Mouse (Mus musculus) macrophage (primary cell): ENCODE data around the gene Elof1. TPM values are rescaled to one million over a fixed set of nuclear protein-coding genes. Genes with fewer than 3 reads are reported as not detected.

Source experiments
- H3K27ac ChIP-seq: fragments of 350-480 bp; formaldehyde crosslinking; 2 replicates; pipeline ENCODE4 v1.9.0; 2021
- H3K36me3 ChIP-seq: fragments of 350-480 bp; formaldehyde crosslinking; 2 replicates; pipeline ENCODE4 v1.9.0; 2021; ENCODE audit errors: inconsistent target
- H3K4me3 ChIP-seq: fragments of 350-480 bp; formaldehyde crosslinking; 2 replicates; pipeline ENCODE4 v1.9.0; 2021; ENCODE audit errors: inconsistent target
- H3K79me2 ChIP-seq: fragments of 350-480 bp; formaldehyde crosslinking; 2 replicates; pipeline ENCODE4 v1.9.0; 2021; ENCODE audit errors: inconsistent target
- WGBS: methylation state at CpG from one replicate; pipeline ENCODE4 v1.1.7; 2026; ENCODE audit warnings: inconsistent platforms; ENCODE audit not compliant: missing documents; 5-methylcytosine and 5-hydroxymethylcytosine counted together
- polyA plus RNA-seq: library from polyadenylated mRNA; stranded (reverse); fragments of 250-400 nt; gene quantifications from 3 replicates; pipeline ENCODE4 v1.2.4, GENCODE M21; 2018; ENCODE audit warnings: inconsistent platforms

Elof1 gene
- polyA plus RNA-seq, 1 experiment from 2014 or later: 46.8 TPM

DNA sequence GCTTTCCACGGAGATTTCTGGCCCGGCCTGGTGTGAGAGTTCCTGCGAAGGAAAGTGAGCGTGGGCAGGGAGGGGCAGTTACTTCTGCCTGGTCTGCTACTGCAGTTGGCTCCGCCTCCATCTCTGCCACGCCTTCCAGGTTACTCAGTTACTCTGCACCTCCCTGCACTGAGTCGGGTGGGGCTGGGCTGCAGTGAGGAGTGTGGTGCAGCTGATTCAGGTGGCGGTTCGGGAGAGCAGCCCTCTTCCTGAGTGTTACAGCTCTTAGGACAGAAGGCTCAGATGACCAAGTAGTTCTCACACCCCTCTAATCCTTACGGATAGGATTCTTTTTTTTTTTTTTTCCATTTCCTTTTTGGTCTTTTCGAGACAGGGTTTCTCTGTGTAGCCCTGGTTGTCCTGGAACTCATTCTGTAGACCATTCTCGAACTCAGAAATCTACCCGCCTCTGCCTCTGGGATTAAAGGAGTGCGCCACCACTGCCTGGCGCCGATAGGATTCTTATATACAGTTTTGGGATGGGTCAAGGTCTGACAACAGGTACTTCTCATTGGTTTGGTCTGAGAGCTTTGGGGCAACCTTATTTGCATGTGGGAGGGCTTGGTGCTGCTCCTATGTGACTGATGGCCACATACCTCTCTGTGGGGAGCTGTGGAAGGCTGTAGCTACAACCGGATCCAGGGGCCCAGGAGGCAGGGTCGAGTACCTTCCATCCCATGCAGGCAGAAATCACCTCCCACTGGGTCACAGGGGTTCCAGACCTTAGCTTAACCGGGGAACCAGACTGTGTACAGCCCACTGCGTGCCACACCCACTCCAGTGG lies 32.7 kb upstream of the Elof1 start:
- Histone ChIP-seq H3K36me3 (no peaks in the 10 kb centered on the region), H3K4me3 (no peak overlapping the region), H3K79me2 (no peaks in the 10 kb centered on the region), H3K27ac (no peak overlapping the region)
- WGBS: 90% methylated on average over 20 of the region's 20 CpGs

DNA sequence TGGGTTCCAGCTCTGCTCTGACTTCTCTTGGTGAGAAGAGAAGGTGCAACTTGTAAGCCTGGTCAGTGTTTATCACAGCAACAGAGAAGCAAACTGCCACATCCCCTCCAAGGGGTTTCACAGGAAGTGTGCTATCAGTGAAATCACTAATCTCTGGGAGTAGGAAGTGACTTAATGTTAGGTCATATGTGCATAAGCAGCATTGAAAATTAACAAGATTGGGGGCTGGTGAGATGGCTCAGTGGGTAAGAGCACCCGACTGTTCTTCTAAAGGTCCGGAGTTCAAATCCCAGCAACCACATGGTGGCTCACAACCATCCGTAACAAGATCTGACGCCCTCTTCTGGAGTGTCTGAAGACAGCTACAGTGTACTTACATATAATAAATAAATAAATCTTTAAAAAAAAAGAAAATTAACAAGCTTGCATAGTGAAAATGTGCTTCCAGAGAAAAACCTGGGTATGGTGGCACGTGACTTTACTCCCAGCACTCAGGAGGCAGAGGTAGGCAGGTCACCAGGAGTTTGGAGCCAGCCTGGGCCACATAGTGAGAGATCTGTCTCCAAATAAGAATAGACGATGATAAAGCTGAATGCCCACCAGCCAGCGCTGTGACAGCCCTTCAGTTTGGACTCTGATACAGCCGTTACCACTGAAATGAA lies 27.5 kb upstream of the Elof1 start:
- H3K27ac ChIP-seq: no peak overlapping the region
- 74% methylated on average over 5 of the region's 8 CpGs for WGBS
- no peaks in the 10 kb centered on the region for H3K79me2 ChIP-seq
- no peaks in the 10 kb centered on the region for H3K36me3 ChIP-seq
- H3K4me3 ChIP-seq: no peak overlapping the region

DNA sequence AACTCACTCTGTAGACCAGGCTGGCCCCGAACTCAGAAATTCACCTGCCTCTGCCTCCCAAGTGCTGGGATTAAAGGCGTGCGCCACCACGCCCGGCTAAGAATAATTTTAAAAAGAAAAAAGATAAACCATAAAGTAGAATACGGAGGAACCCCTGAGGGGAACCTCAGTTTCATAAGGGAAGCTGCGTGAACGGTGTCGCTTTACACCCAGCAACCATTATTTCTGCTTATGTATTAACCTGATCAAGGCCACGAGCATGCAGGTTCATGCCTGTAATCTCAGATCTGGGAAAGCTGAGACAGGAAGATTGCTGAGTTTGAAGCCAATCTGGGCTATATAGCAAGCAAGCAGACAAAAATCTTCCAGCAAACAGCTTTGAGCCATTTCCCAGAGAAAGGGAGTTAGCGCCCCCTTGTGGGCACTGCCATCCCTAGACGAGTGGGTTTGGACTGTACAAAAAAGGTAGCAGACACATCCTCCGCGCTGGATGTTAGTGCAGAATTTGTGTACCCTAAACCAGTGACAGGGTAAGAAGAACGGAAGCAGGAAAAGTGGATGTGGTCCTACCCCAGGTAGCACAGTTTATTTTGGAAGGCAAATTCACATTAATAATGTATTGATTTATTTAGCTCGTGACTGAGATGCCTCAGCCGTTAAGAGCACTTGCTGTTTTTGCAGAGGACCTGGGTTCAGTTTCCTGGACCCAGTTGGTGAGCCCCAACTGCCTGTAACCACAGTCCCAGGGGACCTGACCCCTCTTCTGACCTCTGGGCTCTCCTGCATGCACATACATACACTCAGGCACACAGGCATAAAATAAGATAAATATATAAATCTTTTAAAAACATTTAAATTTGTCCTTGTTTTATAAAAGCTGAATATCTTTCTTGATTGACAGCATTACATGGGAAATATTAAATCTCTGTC lies 26.4 kb upstream of the Elof1 start:
- 16% methylated on average over 16 of the region's 17 CpGs for WGBS
- Histone ChIP-seq H3K27ac (no peak overlapping the region), H3K4me3 (no peak overlapping the region), H3K79me2 (no peaks in the 10 kb centered on the region), H3K36me3 (no peaks in the 10 kb centered on the region)

DNA sequence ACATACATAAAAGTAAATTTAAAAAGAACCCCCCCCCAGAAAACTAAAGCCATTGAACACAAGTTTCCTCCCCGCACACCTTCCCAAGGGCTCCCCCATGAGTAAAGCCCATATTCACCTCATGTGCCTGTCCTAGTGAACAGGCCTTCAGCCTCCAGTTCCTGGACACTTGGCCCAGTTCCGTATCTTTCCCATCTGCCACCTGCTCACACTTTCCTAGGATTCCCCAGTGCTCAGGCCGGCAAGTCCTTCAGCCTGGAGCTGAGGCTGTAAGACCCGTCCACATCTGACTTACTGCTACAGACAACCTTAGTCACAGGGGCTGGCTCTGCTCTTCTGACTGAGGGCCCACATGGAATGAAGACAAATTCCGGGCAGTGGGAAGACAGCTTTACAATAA lies 22.8 kb upstream of the Elof1 start:
- Histone ChIP-seq H3K79me2 (no peaks in the 10 kb centered on the region), H3K27ac (no peak overlapping the region)
- 96% methylated on average over 4 of the region's 5 CpGs for WGBS

DNA sequence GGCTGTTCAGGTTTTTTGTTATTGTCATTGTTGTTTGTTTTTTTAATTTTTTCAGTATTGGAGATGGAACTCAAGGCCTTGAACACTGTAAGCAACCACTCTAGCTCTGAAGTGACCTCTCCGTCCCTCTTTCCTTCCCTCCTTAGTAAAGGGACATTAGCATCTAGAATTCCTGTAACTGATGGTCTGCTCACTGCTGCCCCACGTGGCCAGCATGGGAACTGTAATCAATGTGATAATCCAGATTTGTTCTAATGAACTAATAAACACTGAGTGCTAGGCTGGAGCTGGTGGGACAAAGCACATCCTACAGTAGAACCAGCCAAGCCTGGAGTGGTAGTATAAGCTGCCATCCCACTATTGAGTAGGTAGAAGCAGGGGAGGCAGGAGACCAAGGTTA lies 21.5 kb upstream of the Elof1 start:
- no peak overlapping the region for H3K4me3 ChIP-seq
- WGBS: 35% methylated on average over 2 of the region's 2 CpGs
- H3K36me3 ChIP-seq: no peaks in the 10 kb centered on the region
- H3K27ac ChIP-seq: no peak overlapping the region
- H3K79me2 ChIP-seq: no peaks in the 10 kb centered on the region

More for the DNA sequence above, 22.8 kb upstream of the Elof1 start:
- Histone ChIP-seq H3K36me3 (no peaks in the 10 kb centered on the region), H3K4me3 (no peak overlapping the region)

DNA sequence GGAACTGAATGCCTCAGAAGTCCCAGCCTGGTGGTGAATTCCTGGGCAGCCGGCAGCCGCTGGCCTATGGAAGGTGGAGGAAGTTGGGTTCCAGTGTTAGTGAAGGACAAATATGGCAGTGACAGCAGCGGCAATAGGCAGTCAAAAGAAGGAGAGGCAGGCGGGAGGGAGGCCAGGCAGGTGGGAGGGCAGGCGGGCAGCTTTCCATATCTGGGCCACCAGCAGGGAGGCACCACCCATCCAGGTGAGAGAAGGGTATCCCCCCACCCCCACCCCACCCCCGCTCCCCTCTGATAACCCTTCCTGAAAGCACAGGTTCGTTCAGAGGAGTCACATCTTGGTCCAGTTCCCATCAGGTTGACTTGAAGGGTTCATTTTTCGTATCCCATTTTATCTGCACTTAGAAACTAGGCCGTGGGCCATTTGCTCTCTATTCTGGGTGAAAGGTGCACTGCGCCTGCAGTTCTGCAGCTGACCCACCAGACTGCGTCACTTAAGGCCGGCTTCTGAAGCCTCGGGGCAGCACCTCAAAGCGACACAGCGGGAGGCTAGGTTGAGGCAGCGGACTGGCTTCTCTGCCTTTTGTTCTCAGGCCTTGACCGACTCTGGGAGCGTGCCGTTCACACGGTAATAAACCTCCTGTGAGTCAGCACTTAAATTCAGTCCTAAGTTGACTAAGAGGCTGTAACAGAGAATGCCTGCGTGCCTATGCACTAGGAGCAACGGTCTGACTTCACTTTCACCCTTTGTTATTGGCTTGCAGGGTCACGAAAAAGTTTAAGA lies 20.0 kb upstream of the Elof1 start:
- 80% methylated on average over 21 of the region's 23 CpGs for WGBS
- H3K27ac ChIP-seq: no peak overlapping the region
- no peak overlapping the region for H3K4me3 ChIP-seq
- H3K36me3 ChIP-seq: no peaks in the 10 kb centered on the region
- no peaks in the 10 kb centered on the region for H3K79me2 ChIP-seq

DNA sequence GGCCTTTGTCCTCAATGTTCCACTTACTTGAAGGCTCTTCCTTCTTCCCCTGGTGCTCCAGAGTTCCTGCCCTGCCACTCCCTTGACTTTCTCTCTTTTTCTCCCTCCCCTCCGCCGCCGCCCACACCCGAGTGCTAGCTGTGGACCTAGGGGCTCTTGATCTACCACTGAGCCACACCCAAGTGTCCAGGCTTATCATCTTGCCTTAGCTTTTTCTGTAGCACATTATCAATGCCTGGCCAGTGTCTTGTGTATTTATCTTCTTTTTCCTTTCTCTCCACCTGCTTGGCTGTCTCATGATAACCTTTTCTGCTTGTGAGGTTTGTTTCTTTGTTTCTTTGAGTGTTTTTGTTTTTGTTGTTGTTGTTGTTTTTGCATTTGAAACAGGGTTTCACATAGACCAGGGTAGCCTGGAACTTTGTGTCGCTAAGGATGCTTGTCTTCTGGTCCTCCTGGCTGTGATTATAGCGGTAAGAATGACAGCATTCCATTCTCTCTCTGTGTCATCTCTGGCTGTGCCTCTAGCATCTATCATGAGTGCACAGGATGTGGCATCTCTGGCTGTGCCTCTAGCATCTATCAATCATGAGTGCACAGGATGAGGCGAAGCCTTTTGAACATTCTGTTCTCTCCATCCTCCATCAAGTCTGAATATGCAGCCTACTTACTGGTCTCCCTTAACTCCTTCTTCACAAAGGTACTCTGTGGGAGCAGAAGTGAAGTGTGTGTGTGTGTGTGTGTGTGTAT lies 18.8 kb upstream of the Elof1 start, which contains the start of gene Acp5:
TSS of gene Acp5 (minus strand) at position 68 of the 747 bp plus-strand sequence.
- Histone ChIP-seq H3K79me2 (no peaks in the 10 kb centered on the region), H3K27ac (no peak within 1 kb of the TSS), H3K36me3 (no peaks in the 10 kb centered on the region), H3K4me3 (no peak within 1 kb of the TSS)
- WGBS: 98% methylated on average over 5 of the region's 7 CpGs

DNA sequence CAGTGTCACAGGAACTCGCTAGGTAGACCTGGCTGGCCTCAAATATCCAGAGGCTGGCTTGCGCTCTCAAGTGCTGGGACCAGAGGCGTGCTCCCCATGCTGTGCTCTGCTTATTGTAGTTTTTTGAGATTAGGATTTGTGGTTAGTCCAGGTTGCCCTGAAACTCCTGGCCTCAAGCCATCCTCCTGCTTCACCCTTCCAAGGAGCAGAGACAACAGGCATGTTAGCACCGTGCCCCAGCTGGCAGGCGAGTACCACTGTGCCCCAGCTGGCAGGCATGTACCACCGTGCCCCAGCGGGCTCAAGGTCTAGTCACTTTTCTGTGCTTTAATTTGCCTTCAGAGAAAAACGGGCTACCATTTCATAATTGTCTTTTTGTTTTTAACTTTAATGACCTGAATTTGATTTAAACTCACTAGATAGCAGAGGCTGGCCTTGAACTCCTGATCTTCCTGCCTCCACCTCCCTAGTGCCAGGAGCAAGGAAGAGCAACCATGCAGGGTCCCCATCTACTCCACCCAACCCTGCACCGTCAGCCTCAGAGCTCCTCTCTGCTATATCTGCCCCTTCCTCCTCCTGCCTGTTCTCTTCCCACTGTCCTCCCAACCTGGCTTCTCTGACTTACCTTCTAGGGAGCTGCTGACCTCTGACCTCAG lies 18.1 kb upstream of the Elof1 start:
- Histone ChIP-seq H3K4me3 (no peak overlapping the region), H3K79me2 (no peaks in the 10 kb centered on the region), H3K36me3 (no peaks in the 10 kb centered on the region), H3K27ac (no peak overlapping the region)
- 92% methylated on average over 9 of the region's 9 CpGs for WGBS

DNA sequence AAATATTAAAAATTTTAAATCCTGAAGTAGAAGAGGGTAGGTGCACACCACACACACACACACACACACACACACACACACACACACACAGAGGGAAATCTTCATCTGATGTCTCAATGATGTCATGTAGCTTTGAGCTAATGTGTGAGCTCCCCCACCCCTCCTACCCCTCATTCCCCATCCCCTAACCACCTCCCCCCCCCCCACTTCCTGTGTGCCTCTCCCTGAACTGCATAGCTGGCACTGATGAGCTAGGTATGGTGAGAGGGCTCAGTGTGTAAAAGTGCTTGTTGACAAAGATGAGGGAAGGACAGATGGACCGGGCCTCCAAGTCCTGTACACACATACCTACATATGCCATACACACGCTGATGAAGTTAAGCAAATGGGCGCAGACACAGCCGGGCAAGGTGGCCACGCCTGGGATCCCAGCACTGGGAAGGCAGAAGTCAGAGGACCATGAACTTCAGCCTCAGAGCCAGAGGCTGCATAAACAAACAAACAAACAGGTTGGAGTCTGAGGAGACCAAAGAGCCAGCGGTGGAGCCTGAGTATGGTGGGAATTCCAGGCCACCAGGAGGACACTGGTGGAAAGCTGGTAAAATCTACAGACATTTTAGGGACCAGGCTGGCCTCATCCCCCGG lies 17.4 kb upstream of the Elof1 start:
- Histone ChIP-seq H3K4me3 (no peak overlapping the region), H3K36me3 (no peaks in the 10 kb centered on the region), H3K27ac (no peak overlapping the region), H3K79me2 (no peaks in the 10 kb centered on the region)
- WGBS: 83% methylated on average over 7 of the region's 7 CpGs

DNA sequence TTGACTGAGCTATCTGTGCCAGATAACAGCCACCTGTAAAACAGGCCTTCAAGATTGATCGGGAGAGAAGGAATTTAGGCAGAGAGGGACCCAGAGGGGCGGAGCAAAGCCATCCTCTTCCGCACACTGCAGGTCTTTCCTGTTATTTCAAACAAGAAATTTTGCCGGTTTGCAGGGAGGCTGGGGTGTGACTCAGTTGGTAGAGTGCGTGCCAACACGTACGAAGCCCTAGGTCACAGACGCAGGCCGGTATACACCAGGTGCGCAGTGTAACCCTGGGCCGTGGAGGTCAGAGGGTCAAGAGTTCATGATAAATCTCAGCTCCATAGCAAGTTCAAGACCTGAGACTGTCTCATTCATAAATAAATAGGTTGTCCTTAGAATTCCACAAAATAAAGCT lies 15.2 kb upstream of the Elof1 start:
- H3K79me2 ChIP-seq: no peaks in the 10 kb centered on the region
- H3K27ac ChIP-seq: no peak overlapping the region
- H3K4me3 ChIP-seq: no peak overlapping the region
- no peaks in the 10 kb centered on the region for H3K36me3 ChIP-seq
- 90% methylated on average over 11 of the region's 11 CpGs for WGBS

DNA sequence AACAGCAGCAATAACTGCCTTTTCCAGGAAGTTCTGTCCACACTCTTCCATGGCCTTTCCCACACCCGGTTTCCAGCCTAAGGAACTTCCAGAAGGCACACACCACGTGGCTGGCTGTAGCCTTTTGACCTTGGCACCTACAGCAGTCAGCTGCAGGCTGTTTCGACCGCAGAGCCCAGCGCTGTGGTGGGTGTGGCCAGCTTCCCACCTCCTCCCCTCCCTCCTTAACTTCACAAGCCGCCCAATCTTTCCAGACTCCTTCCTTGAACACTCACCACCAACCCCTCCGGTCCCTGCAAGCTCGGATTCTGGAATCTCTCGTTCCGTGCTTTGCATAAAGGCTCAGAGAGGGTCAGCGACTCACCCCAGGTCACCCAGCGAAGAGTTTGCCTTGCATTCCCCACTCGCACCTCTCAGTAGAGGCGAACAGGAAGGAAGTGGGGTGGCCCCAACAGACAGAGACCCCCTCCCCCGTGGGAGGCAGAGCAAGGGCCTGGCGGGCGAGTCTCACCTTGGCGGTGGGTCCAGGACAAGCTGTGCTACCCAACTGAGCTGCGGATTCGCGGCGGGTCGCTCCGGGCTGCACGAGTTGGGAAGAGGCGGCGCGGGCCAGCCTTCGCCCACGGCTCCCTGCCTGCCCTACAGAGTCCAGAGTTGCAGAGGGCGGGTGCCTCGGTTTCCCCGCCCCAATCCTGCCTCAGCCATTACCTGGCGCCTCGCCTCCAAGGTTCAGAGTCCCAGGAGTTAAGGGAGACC lies 14.4 kb upstream of the Elof1 start:
- no peak overlapping the region; the same call in 1 of the 2 replicates for H3K4me3 ChIP-seq
- H3K36me3 ChIP-seq: no peaks in the 10 kb centered on the region
- no peak overlapping the region for H3K27ac ChIP-seq
- WGBS: 12% methylated on average over 34 of the region's 35 CpGs
- H3K79me2 ChIP-seq: no peaks in the 10 kb centered on the region
